Mouse (Mus musculus) adrenal gland, postnatal 14 days (tissue): ENCODE results near the gene Tnfrsf25. TPM values are rescaled to one million over a fixed set of nuclear protein-coding genes. Genes with fewer than 3 reads are reported as not detected.

ENCODE experiments used
- total RNA-seq: library from RNA; stranded (reverse); gene quantifications from 2 replicates; pipeline ENCODE4 v1.2.3, GENCODE M21; 2021

The Tnfrsf25 gene
- total RNA-seq, 1 experiment from 2014 or later, result 2.9 TPM

Other genes with a start within 250 kb of the Tnfrsf25 start
- 117 and 122 TPM in 2 replicates for gene Dnajc11, start 182.2 kb upstream of the Tnfrsf25 start, total RNA-seq
- gene Thap3, start 126.9 kb upstream of the Tnfrsf25 start, total RNA-seq, result 15.2 and 15.5 TPM in 2 replicates
- gene Phf13, start 119.7 kb upstream of the Tnfrsf25 start, total RNA-seq, result 15.6 and 16.0 TPM in 2 replicates
- gene Klhl21, start 107.1 kb upstream of the Tnfrsf25 start, total RNA-seq, result 18.7 TPM in 2 replicates
- gene Zbtb48, start 88.3 kb upstream of the Tnfrsf25 start, total RNA-seq, result 10.6 and 11.3 TPM in 2 replicates
- gene Tas1r1, start 77.4 kb upstream of the Tnfrsf25 start, total RNA-seq, result not detected in 2 replicates
- 24.0 and 26.9 TPM in 2 replicates for gene Nol9, start 76.6 kb upstream of the Tnfrsf25 start, total RNA-seq
- gene Plekhg5, start 43.4 kb upstream of the Tnfrsf25 start, total RNA-seq, result 16.9 and 21.5 TPM in 2 replicates
- 0.71 and 0.96 TPM in 2 replicates for gene Espn, start 36.4 kb downstream of the Tnfrsf25 start, total RNA-seq
- not detected in 2 replicates for gene Hes2, start 42.9 kb downstream of the Tnfrsf25 start, total RNA-seq
- 32.2 and 34.2 TPM in 2 replicates for gene Acot7, start 62.2 kb downstream of the Tnfrsf25 start, total RNA-seq
- 7.2 and 7.5 TPM in 2 replicates for gene Gpr153, start 158.3 kb downstream of the Tnfrsf25 start, total RNA-seq
- not detected in 2 replicates for gene Hes3, start 175.7 kb downstream of the Tnfrsf25 start, total RNA-seq
- 36.9 and 39.6 TPM in 2 replicates for gene Icmt, start 181.3 kb downstream of the Tnfrsf25 start, total RNA-seq
- 0.26 TPM in 1 of 2 replicates, not detected in the other for gene Rnf207, start 203.1 kb downstream of the Tnfrsf25 start, total RNA-seq
- gene Rpl22, start 209.8 kb downstream of the Tnfrsf25 start, total RNA-seq, result 493 and 564 TPM in 2 replicates
- gene Chd5, start 222.7 kb downstream of the Tnfrsf25 start, total RNA-seq, result 7.1 and 8.0 TPM in 2 replicates